Mouse (Mus musculus): ENCODE measurements around the gene Gcc2. TPM values are rescaled to one million over a fixed set of nuclear protein-coding genes. Genes with fewer than 3 reads are reported as not detected.
A peak's percentile ranks its signal among the peaks of the same experiment; 100 is the strongest.
"Not testable (repeated sequence)": the region's sequence is repeated elsewhere in the genome, so short reads cannot be mapped to it uniquely, and the experiment has no call there.

Gcc2 gene
- polyA plus RNA-seq, 1 experiment, result 4.0 TPM

GRCm38 (mm10) chr10:58236613-58237012, 18.7 kb upstream of the Gcc2 start, which contains the start of gene Gm4981:
Gm4981 (minus strand) TSS chr10:58236701.
- Histone ChIP-seq H3K27me3 (ENCODE audit: control insufficient read depth, insufficient read depth, insufficient read length) (peaks cover 6% of the 10 kb centered on the region), H3ac (ENCODE audit: control insufficient read depth, insufficient read length) (no peak within 1 kb of the TSS), H3K4me2 (ENCODE audit: low read depth) (no peak within 1 kb of the TSS), H3K79me2 (ENCODE audit: control insufficient read depth, insufficient read depth) (no peaks in the 10 kb centered on the region), H3K4me3 (no peak within 1 kb of the TSS), H3K36me3 (ENCODE audit: control insufficient read depth, insufficient read depth) (no peaks in the 10 kb centered on the region)
- TF ChIP-seq SRF (IDR thresholded peaks at IDR 0.05; ENCODE audit: control insufficient read depth, insufficient read length, low read depth), result no peak
- TF ChIP-seq POLR2A (IDR thresholded peaks at IDR 0.05; ENCODE audit: insufficient read length, low read depth), result no peak
- TF ChIP-seq MYOD1 (IDR thresholded peaks at IDR 0.05; ENCODE audit: control insufficient read depth in 1 of 3, insufficient read length in 2 of 3, low read depth in 2 of 3), result no peak
- no peak for TF ChIP-seq CEBPB (IDR thresholded peaks at IDR 0.05; ENCODE audit: insufficient read depth, poor library complexity, severe bottlenecking)
- TF ChIP-seq USF1 (IDR thresholded peaks at IDR 0.05; ENCODE audit: low read depth), result no peak
- TF ChIP-seq TCF12 (IDR thresholded peaks at IDR 0.05; ENCODE audit: insufficient read depth, poor library complexity, severe bottlenecking), result no peak

GRCm38 (mm10) chr10:58238984-58239740, 16.1 kb upstream of the Gcc2 start:
- H3K36me3 ChIP-seq (ENCODE audit: control insufficient read depth, insufficient read depth); H3K27me3 ChIP-seq (ENCODE audit: control insufficient read depth, insufficient read depth, insufficient read length); H3ac ChIP-seq (ENCODE audit: control insufficient read depth, insufficient read length); H3K79me2 ChIP-seq (ENCODE audit: control insufficient read depth, insufficient read depth); H3K4me2 ChIP-seq (ENCODE audit: low read depth); H3K4me3 ChIP-seq: not testable (repeated sequence)

GRCm38 (mm10) chr10:58249535-58249934, 5.8 kb upstream of the Gcc2 start:
- Histone ChIP-seq H3ac (ENCODE audit: control insufficient read depth, insufficient read length) (no peak overlapping the region), H3K4me2 (ENCODE audit: low read depth) (no peak overlapping the region), H3K27me3 (ENCODE audit: control insufficient read depth, insufficient read depth, insufficient read length) (no peaks in the 10 kb centered on the region), H3K36me3 (ENCODE audit: control insufficient read depth, insufficient read depth) (no peaks in the 10 kb centered on the region), H3K79me2 (ENCODE audit: control insufficient read depth, insufficient read depth) (no peaks in the 10 kb centered on the region), H3K4me3 (no peak overlapping the region)
- TF ChIP-seq TCF3 (IDR thresholded peaks at IDR 0.05; ENCODE audit: insufficient read length, low read depth) (no peak), MYOD1 (IDR thresholded peaks at IDR 0.05; ENCODE audit: control insufficient read depth in 1 of 3, insufficient read length in 2 of 3, low read depth in 2 of 3) (no peak), MYOG (IDR thresholded peaks at IDR 0.05; ENCODE audit: control insufficient read depth in 1 of 3, insufficient read depth in 1 of 3, insufficient read length in 2 of 3, low read depth in 2 of 3) (no peak), TCF12 (IDR thresholded peaks at IDR 0.05; ENCODE audit: insufficient read depth, poor library complexity, severe bottlenecking) (no peak), POLR2AphosphoS2 (IDR thresholded peaks at IDR 0.05; ENCODE audit: insufficient read length, low read depth) (no peak), E2F4 (IDR thresholded peaks at IDR 0.05; ENCODE audit: insufficient read depth) (no peak), REST (IDR thresholded peaks at IDR 0.05; ENCODE audit: insufficient read depth, insufficient read length) (no peak), MAX (IDR thresholded peaks at IDR 0.05; ENCODE audit: low read depth) (no peak), CEBPB (IDR thresholded peaks at IDR 0.05; ENCODE audit: insufficient read depth, poor library complexity, severe bottlenecking) (no peak), SRF (IDR thresholded peaks at IDR 0.05; ENCODE audit: control insufficient read depth, insufficient read length, low read depth) (no peak), USF1 (IDR thresholded peaks at IDR 0.05; ENCODE audit: low read depth) (no peak), POLR2A (IDR thresholded peaks at IDR 0.05; ENCODE audit: insufficient read length, low read depth) (no peak)

GRCm38 (mm10) chr10:58254635-58255175, 592 bp upstream of the Gcc2 start:
- peaks cover 4% of the 10 kb centered on the region for H3K36me3 ChIP-seq (ENCODE audit: control insufficient read depth, insufficient read depth)
- peak overlapping the region; percentile 93 for H3K4me2 ChIP-seq (ENCODE audit: low read depth)
- no peaks in the 10 kb centered on the region for H3K27me3 ChIP-seq (ENCODE audit: control insufficient read depth, insufficient read depth, insufficient read length)
- TF ChIP-seq MAX (IDR thresholded peaks at IDR 0.05; ENCODE audit: low read depth), result no peak
- peak; percentile 63 for TF ChIP-seq USF1 (IDR thresholded peaks at IDR 0.05; ENCODE audit: low read depth)
- peak overlapping the region; percentile 55 for H3K4me3 ChIP-seq
- peak overlapping the region; percentile 23 for H3ac ChIP-seq (ENCODE audit: control insufficient read depth, insufficient read length)
- H3K79me2 ChIP-seq (ENCODE audit: control insufficient read depth, insufficient read depth), result no peaks in the 10 kb centered on the region

GRCm38 (mm10) chr10:58255954-58256353, 657 bp downstream of the Gcc2 start:
- TF ChIP-seq TCF12 (IDR thresholded peaks at IDR 0.05; ENCODE audit: insufficient read depth, poor library complexity, severe bottlenecking) (no peak), MYOG (IDR thresholded peaks at IDR 0.05; ENCODE audit: control insufficient read depth in 1 of 3, insufficient read depth in 1 of 3, insufficient read length in 2 of 3, low read depth in 2 of 3) (no peak), SRF (IDR thresholded peaks at IDR 0.05; ENCODE audit: control insufficient read depth, insufficient read length, low read depth) (no peak), CEBPB (IDR thresholded peaks at IDR 0.05; ENCODE audit: insufficient read depth, poor library complexity, severe bottlenecking) (no peak), TCF3 (IDR thresholded peaks at IDR 0.05; ENCODE audit: insufficient read length, low read depth) (no peak), E2F4 (IDR thresholded peaks at IDR 0.05; ENCODE audit: insufficient read depth) (no peak), MAX (IDR thresholded peaks at IDR 0.05; ENCODE audit: low read depth) (no peak), USF1 (IDR thresholded peaks at IDR 0.05; ENCODE audit: low read depth) (no peak)
- H3K4me2 ChIP-seq (ENCODE audit: low read depth), result peak overlapping the region; percentile 73
- peaks cover 4% of the 10 kb centered on the region for H3K36me3 ChIP-seq (ENCODE audit: control insufficient read depth, insufficient read depth)
- peak overlapping the region; percentile 55 for H3K4me3 ChIP-seq
- H3K27me3 ChIP-seq (ENCODE audit: control insufficient read depth, insufficient read depth, insufficient read length), result no peaks in the 10 kb centered on the region
- peak overlapping the region; percentile 23 for H3ac ChIP-seq (ENCODE audit: control insufficient read depth, insufficient read length)
- H3K79me2 ChIP-seq (ENCODE audit: control insufficient read depth, insufficient read depth), result no peaks in the 10 kb centered on the region
